Mouse (Mus musculus): ENCODE data around the gene Tbxa2r.

GRCm38 (mm10) chr10:81314201-81314600 lies 14.3 kb upstream of the Tbxa2r start:
- TF ChIP-seq CTCF (IDR thresholded peaks at IDR 0.05; ENCODE audit: control insufficient read depth, insufficient read depth, insufficient replicate concordance, low read depth, low read length): no peak
- TF ChIP-seq POLR2A (IDR thresholded peaks at IDR 0.05; ENCODE audit: control insufficient read depth, low read depth, low read length): no peak
